In the genomic region with DNA sequence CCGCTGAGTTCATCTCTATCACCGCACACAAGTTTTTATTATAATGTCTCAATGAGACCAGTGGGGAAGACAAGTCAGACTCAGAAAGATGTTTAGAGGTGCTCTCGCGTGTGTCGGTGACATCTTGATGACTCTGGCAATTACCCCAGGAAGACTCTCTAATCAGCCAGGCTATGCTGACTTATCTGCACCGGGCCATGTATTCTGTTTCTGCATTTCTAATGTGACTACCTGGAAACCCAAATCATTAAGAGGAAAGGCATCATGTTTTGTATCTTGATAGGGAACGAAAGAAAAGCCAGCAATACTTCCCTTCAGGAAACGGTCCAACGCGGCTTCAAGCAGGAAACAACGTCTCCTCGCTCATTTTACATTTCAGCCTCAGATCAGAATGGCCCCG, we compare ENCODE assay signal across 29 mouse cellular contexts. TPM values are rescaled to one million over a fixed set of nuclear protein-coding genes. Genes with fewer than 3 reads are reported as not detected.
A peak's percentile ranks its signal among the peaks of the same experiment; 100 is the strongest.
DNase-seq lines count a peak whose midpoint lies in the region; ATAC-seq and TF ChIP-seq lines count a peak whose summit lies in the region.
"Had no signal": no experiment of that assay in that cellular context is flagged by ENCODE, and none has a peak within 500 bp of the region (broad histone marks: within the 10 kb centered on the region; RNA-seq: fewer than 3 reads in every experiment).

No protein-coding gene starts in this region.

- peak; percentile 64 for DNase-seq in c-Kit-positive CD71-positive TER-119-negative erythroid progenitor cells, embryonic 14.5 days (ENCODE audit: low read depth)
- DNase-seq in liver, result peak; percentile 34
- DNase-seq in hindbrain, postnatal 0 days (ENCODE audit: low spot score), result no peak
- no peak for DNase-seq in kidney, adult 8-10 months
- no peak for DNase-seq in left cerebral cortex, adult 9 months (ENCODE audit: low spot score in 2 of 2)
- DNase-seq: adrenal gland, postnatal 25 days; B cell, adult 2 months; cerebellum, adult 8-10 months; cerebellum, postnatal 25 days; gastrocnemius, postnatal 25 days; heart, adult 18-20 months; heart, postnatal 4 days; kidney, postnatal 25 days; lung, adult 18-20 months; right cerebral cortex, postnatal 25 days; spleen, adult 18-20 months; thymus, postnatal 14 days had no signal

- TF ChIP-seq CTCF in hindbrain, postnatal 0 days (IDR thresholded peaks at IDR 0.05; ENCODE audit: low read depth), result no peak

- H3K27me3 ChIP-seq in liver, embryonic 15.5 days, result no peaks in the 10 kb centered on the region
- no peaks in the 10 kb centered on the region for H3K27me3 ChIP-seq in neural tube, embryonic 15.5 days (replicated peaks)
- H3K27me3 ChIP-seq in hindbrain, postnatal 0 days (ENCODE audit: insufficient read depth, low read length), result no peaks in the 10 kb centered on the region
- H3K27me3 ChIP-seq: heart, embryonic 12.5 days; hindbrain, embryonic 13.5 days; limb, embryonic 12.5 days; midbrain, embryonic 12.5 days had no signal

- 26% methylated on average over 13 of the region's 13 CpGs for WGBS in liver, embryonic 15.5 days (ENCODE audit: insufficient replicate concordance)
- WGBS in neural tube, embryonic 15.5 days, result 64% methylated on average over 13 of the region's 13 CpGs
- 82% methylated on average over 13 of the region's 13 CpGs for WGBS in hindbrain, postnatal 0 days

- peak; percentile 59; the same call in 1 of the 2 replicates for ATAC-seq in liver, embryonic 15.5 days (ENCODE audit: insufficient read depth)
- no peak for ATAC-seq in neural tube, embryonic 15.5 days (ENCODE audit: low FRiP score)
- no peak for ATAC-seq in hindbrain, postnatal 0 days
- ATAC-seq: forebrain, embryonic 14.5 days; intestine, postnatal 0 days; lung, postnatal 0 days; Patski had no signal

- H3K4me2 ChIP-seq in liver, embryonic 15.5 days, result peak overlapping the region; percentile 38
- H3K4me2 ChIP-seq in neural tube, embryonic 15.5 days, result no peak overlapping the region
- no peak overlapping the region for H3K4me2 ChIP-seq in hindbrain, postnatal 0 days (ENCODE audit: low read depth, low read length)
- H3K4me2 ChIP-seq: heart, embryonic 12.5 days; hindbrain, embryonic 13.5 days; limb, embryonic 12.5 days; midbrain, embryonic 12.5 days had no signal

- no peak overlapping the region for H3K27ac ChIP-seq in liver, embryonic 15.5 days (replicated peaks)
- H3K27ac ChIP-seq in neural tube, embryonic 15.5 days (replicated peaks), result peak overlapping the region; percentile 63
- H3K27ac ChIP-seq in hindbrain, postnatal 0 days, result no peak overlapping the region
- H3K27ac ChIP-seq: hindbrain, embryonic 13.5 days; limb, embryonic 12.5 days; macrophage; midbrain, embryonic 12.5 days had no signal

- 0 out of 2 replicates have a peak overlapping the region, but pooled peaks have one; percentile 6 for H3K9ac ChIP-seq in liver, embryonic 15.5 days
- H3K9ac ChIP-seq in neural tube, embryonic 15.5 days (replicated peaks), result no peak overlapping the region
- H3K9ac ChIP-seq in hindbrain, postnatal 0 days (replicated peaks; ENCODE audit: low read length), result no peak overlapping the region
- H3K9ac ChIP-seq: heart, embryonic 12.5 days; hindbrain, embryonic 13.5 days; limb, embryonic 12.5 days; midbrain, embryonic 12.5 days had no signal

- no peaks in the 10 kb centered on the region for H3K9me3 ChIP-seq in liver, embryonic 15.5 days (replicated peaks)
- H3K9me3 ChIP-seq in neural tube, embryonic 15.5 days (replicated peaks), result no peaks in the 10 kb centered on the region
- H3K9me3 ChIP-seq in hindbrain, postnatal 0 days (ENCODE audit: low read length), result no peaks in the 10 kb centered on the region
- H3K9me3 ChIP-seq: hindbrain, embryonic 13.5 days; limb, embryonic 12.5 days; midbrain, embryonic 12.5 days had no signal

- no peaks in the 10 kb centered on the region for H3K36me3 ChIP-seq in liver, embryonic 15.5 days (replicated peaks)
- H3K36me3 ChIP-seq in neural tube, embryonic 15.5 days, result no peaks in the 10 kb centered on the region
- no peaks in the 10 kb centered on the region for H3K36me3 ChIP-seq in hindbrain, postnatal 0 days (ENCODE audit: insufficient read depth, low read length)
- H3K36me3 ChIP-seq: heart, embryonic 12.5 days; hindbrain, embryonic 13.5 days; limb, embryonic 12.5 days; midbrain, embryonic 12.5 days had no signal

- no peak overlapping the region for H3K4me3 ChIP-seq in liver, embryonic 15.5 days (replicated peaks)
- H3K4me3 ChIP-seq in neural tube, embryonic 15.5 days (replicated peaks), result no peak overlapping the region
- no peak overlapping the region for H3K4me3 ChIP-seq in hindbrain, postnatal 0 days (ENCODE audit: low read length)
- H3K4me3 ChIP-seq: heart, embryonic 12.5 days; hindbrain, embryonic 13.5 days; limb, embryonic 12.5 days; midbrain, embryonic 12.5 days; myocyte had no signal

- H3K4me1 ChIP-seq in liver, embryonic 15.5 days (replicated peaks), result peaks cover 28% of the 10 kb centered on the region
- H3K4me1 ChIP-seq in neural tube, embryonic 15.5 days, result peaks cover 14% of the 10 kb centered on the region
- H3K4me1 ChIP-seq in hindbrain, postnatal 0 days (ENCODE audit: insufficient read depth, low read length), result no peaks in the 10 kb centered on the region
- H3K4me1 ChIP-seq: limb, embryonic 12.5 days had no signal

RNA-seq across cellular contexts. Expression of a gene that starts 17.1 kb away (rescaled TPM):
- polyA plus RNA-seq in liver, embryonic 15.5 days (2015; fragmentation: Nextera tagmentation; extraction: Ambion mirVana), result 2.5 and 2.6 TPM in 2 replicates
- polyA plus RNA-seq in neural tube, embryonic 15.5 days (2015; fragmentation: Nextera tagmentation; extraction: Ambion mirVana), result 41.7 and 51.4 TPM in 2 replicates
- 122 and 126 TPM in 2 replicates for total RNA-seq in hindbrain, postnatal 0 days (2014; rRNA removed)
- polyA plus RNA-seq in hindbrain, postnatal 0 days (2015; fragmentation: Nextera tagmentation; extraction: Ambion mirVana), result 47.7 and 48.9 TPM in 2 replicates

Comparison
In these comparisons a context has a peak if more than half of its experiments do, and no peak if none do; other contexts are left out.
1. DNase-seq: peak in c-Kit-positive CD71-positive TER-119-negative erythroid progenitor cells, embryonic 14.5 days (single experiment) and liver (single experiment); none in hindbrain, postnatal 0 days (single experiment), kidney, adult 8-10 months (0 of 2) and left cerebral cortex, adult 9 months (0 of 2).
2. RNA of a gene that starts 17.1 kb away (polyA plus RNA-seq): 41.7 to 51.4 TPM in neural tube, embryonic 15.5 days and 47.7 to 48.9 TPM in hindbrain, postnatal 0 days; 2.5 to 2.6 TPM in liver, embryonic 15.5 days; every median in the first group is over 10 times any median in the second.